Mouse (Mus musculus) stomach, postnatal 0 days (tissue): Measurements from ENCODE around the gene Gm7030. TPM values are rescaled to one million over a fixed set of nuclear protein-coding genes. Genes with fewer than 3 reads are reported as not detected.
"Not testable (repeated sequence)": the region's sequence is repeated elsewhere in the genome, so short reads cannot be mapped to it uniquely, and the experiment has no call there.

ENCODE experiments used
- ATAC-seq: fragments of 200-750 bp; cut with Nextera tagmentation; 2 replicates; pipeline ENCODE4 v1.8.0; 2017; ENCODE audit not compliant: low FRiP score, low TSS enrichment
- DNase-seq: peaks from one replicate; pipeline ENCODE4 v3.0.0-alpha.2; 2016; ENCODE audit warnings: low spot score
- H3K27ac ChIP-seq: fragments of 300-500 bp; sonication (generic); replicated peaks from 2 replicates; pipeline ENCODE4 v1.5.1; 2014; ENCODE audit warnings: mild to moderate bottlenecking, control low read depth
- H3K27me3 ChIP-seq: fragments of 300-500 bp; sonication (generic); 2 replicates; pipeline ENCODE4 v1.6.1; 2014; ENCODE audit warnings: low read length; ENCODE audit not compliant: control insufficient read depth, insufficient read depth
- H3K36me3 ChIP-seq: fragments of 300-500 bp; sonication (generic); 2 replicates; pipeline ENCODE4 v1.6.1; 2014; ENCODE audit warnings: low read length, mixed read lengths; ENCODE audit not compliant: control insufficient read depth, insufficient read depth
- H3K4me1 ChIP-seq: fragments of 300-500 bp; sonication (generic); replicated peaks from 2 replicates; pipeline ENCODE4 v1.6.1; 2014; ENCODE audit warnings: antibody characterized with exemption; ENCODE audit not compliant: control insufficient read depth, insufficient read depth
- H3K4me2 ChIP-seq: fragments of 300-500 bp; sonication (generic); replicated peaks from 2 replicates; pipeline ENCODE4 v1.6.1; 2014; ENCODE audit warnings: low read depth, mild to moderate bottlenecking, control low read depth, moderate library complexity
- H3K4me3 ChIP-seq: fragments of 300-500 bp; sonication (generic); 2 replicates; pipeline ENCODE4 v1.5.1; 2014; ENCODE audit warnings: low read depth, low read length, control low read depth
- H3K9ac ChIP-seq: fragments of 300-500 bp; sonication (generic); 2 replicates; pipeline ENCODE4 v1.6.1; 2014; ENCODE audit warnings: mild to moderate bottlenecking, low read length, control low read depth, mixed read lengths
- H3K9me3 ChIP-seq: fragments of 300-500 bp; sonication (generic); 2 replicates; pipeline ENCODE4 v1.6.1; 2016; ENCODE audit warnings: low read length; ENCODE audit not compliant: control insufficient read depth
- CTCF ChIP-seq: IDR thresholded peaks from 2 replicates; pipeline ENCODE4 v1.5.1; 2016; ENCODE audit warnings: antibody characterized with exemption, low read depth, mild to moderate bottlenecking, moderate library complexity
- EP300 ChIP-seq: optimal IDR thresholded peaks from 2 replicates; pipeline ENCODE3; 2016; ENCODE audit warnings: antibody characterized with exemption
- WGBS: fragments of 180-500 bp; shearing (Covaris S2); extraction: QIAGEN DNeasy Blood & Tissue Kit; methylation state at CpG from one replicate; pipeline ENCODE4 v1.1.7; 2014; 5-methylcytosine and 5-hydroxymethylcytosine counted together
- polyA plus RNA-seq: library from polyadenylated mRNA; unstranded; fragments of >200 nt; fragmentation: Nextera tagmentation; extraction: Ambion mirVana; gene quantifications from 2 replicates; pipeline ENCODE4 v1.2.1, GENCODE M21; 2015

Gm7030 gene
- polyA plus RNA-seq, 1 experiment from 2014 or later = not detected

- ATAC-seq = peak; percentile 54
- no peak overlapping the region for H3K9ac ChIP-seq
- H3K4me3 ChIP-seq = peak overlapping the region; percentile 50
- 2% methylated on average over 62 of the region's 78 CpGs for WGBS
- H3K4me1 ChIP-seq = peaks cover 2% of the 10 kb centered on the region; the same call in 1 of the 2 replicates
- H3K4me2 ChIP-seq = peak overlapping the region; percentile 66
- TF ChIP-seq EP300 = no peak
- no peaks in the 10 kb centered on the region for H3K9me3 ChIP-seq
- peak; percentile 31 for DNase-seq
- H3K27me3 ChIP-seq = peaks cover 2% of the 10 kb centered on the region; the same call in 1 of the 2 replicates
- H3K27ac ChIP-seq = no peak overlapping the region
- H3K36me3 ChIP-seq = no peaks in the 10 kb centered on the region
Measured at GRCm38 (mm10) chr17:36145111-36145860, 16.1 kb upstream of the Gm7030 start.

GRCm38 (mm10) chr17:36136299-36136848 is 7.1 kb upstream of the Gm7030 start:
- 50% methylated on average over 1 of the region's 1 CpGs for WGBS
- DNase-seq, H3K9ac ChIP-seq, H3K4me1 ChIP-seq, H3K27me3 ChIP-seq, ATAC-seq, H3K4me3 ChIP-seq, H3K27ac ChIP-seq, H3K36me3 ChIP-seq, H3K9me3 ChIP-seq, H3K4me2 ChIP-seq: not testable (repeated sequence)

- H3K9ac ChIP-seq, H3K27ac ChIP-seq, ATAC-seq, H3K36me3 ChIP-seq, H3K4me1 ChIP-seq, H3K9me3 ChIP-seq, H3K4me2 ChIP-seq, H3K27me3 ChIP-seq, DNase-seq, H3K4me3 ChIP-seq: not testable (repeated sequence)
Measured at GRCm38 (mm10) chr17:36135421-36136231, 6.4 kb upstream of the Gm7030 start.

- no peak for TF ChIP-seq EP300
- 0 out of 2 replicates have a peak, but pooled peaks have one; percentile 11 for TF ChIP-seq CTCF
- 72% methylated on average over 5 of the region's 5 CpGs for WGBS
- ATAC-seq (no peak), DNase-seq (no peak)
- Histone ChIP-seq H3K4me3 (no peak overlapping the region), H3K36me3 (no peaks in the 10 kb centered on the region), H3K9me3 (no peaks in the 10 kb centered on the region), H3K4me1 (no peaks in the 10 kb centered on the region), H3K27me3 (no peaks in the 10 kb centered on the region), H3K9ac (no peak overlapping the region), H3K4me2 (no peak overlapping the region), H3K27ac (no peak overlapping the region)
Measured at GRCm38 (mm10) chr17:36131516-36132265, 2.5 kb upstream of the Gm7030 start.

- H3K36me3 ChIP-seq, H3K4me2 ChIP-seq, ATAC-seq, H3K4me3 ChIP-seq, H3K4me1 ChIP-seq, H3K9ac ChIP-seq, DNase-seq, H3K27me3 ChIP-seq, H3K27ac ChIP-seq, H3K9me3 ChIP-seq: not testable (repeated sequence)
- WGBS = 44% methylated on average over 10 of the region's 13 CpGs
Measured at GRCm38 (mm10) chr17:36128525-36128924, 700 bp downstream of the Gm7030 start.

GRCm38 (mm10) chr17:36124111-36124510 is 5.1 kb downstream of the Gm7030 start:
- H3K4me1 ChIP-seq, H3K27ac ChIP-seq, H3K9ac ChIP-seq, DNase-seq, H3K9me3 ChIP-seq, H3K27me3 ChIP-seq, H3K36me3 ChIP-seq, ATAC-seq, H3K4me2 ChIP-seq, H3K4me3 ChIP-seq: not testable (repeated sequence)
- 49% methylated on average over 3 of the region's 3 CpGs for WGBS

GRCm38 (mm10) chr17:36121352-36122020 is 7.7 kb downstream of the Gm7030 start, which contains the start of gene Gm19684:
Gene Gm19684, plus strand, starts transcription at chr17:36121678.
- H3K9ac ChIP-seq, H3K36me3 ChIP-seq, H3K9me3 ChIP-seq, H3K27me3 ChIP-seq, H3K27ac ChIP-seq, H3K4me1 ChIP-seq: not testable (repeated sequence)
- peak; percentile 31 for DNase-seq
- peak; percentile 90 for ATAC-seq
- H3K4me2 ChIP-seq = peak within 1 kb of the TSS; percentile 38
- WGBS = 3% methylated on average over 8 of the region's 8 CpGs
- H3K4me3 ChIP-seq = peak within 1 kb of the TSS; percentile 12; the same call in 1 of the 2 replicates

- not testable (repeated sequence) for H3K9ac ChIP-seq, H3K27ac ChIP-seq, H3K36me3 ChIP-seq, H3K4me1 ChIP-seq, H3K27me3 ChIP-seq, H3K9me3 ChIP-seq, DNase-seq
- Histone ChIP-seq H3K4me3 (peak overlapping the region; percentile 12; the same call in 1 of the 2 replicates), H3K4me2 (peak overlapping the region; percentile 38)
- 0 out of 2 replicates have a peak, but pooled peaks have one; percentile 30 for ATAC-seq
- WGBS = 25% methylated on average over 18 of the region's 18 CpGs
Measured at GRCm38 (mm10) chr17:36120839-36121238, 8.4 kb downstream of the Gm7030 start.
